Mouse (Mus musculus) testis, postnatal 10 days (tissue): ENCODE measurements around the gene Slc12a4.
A peak's percentile ranks its signal among the peaks of the same experiment; 100 is the strongest.
"Not testable (repeated sequence)": the region's sequence is repeated elsewhere in the genome, so short reads cannot be mapped to it uniquely, and the experiment has no call there.

Experiments
- DNase-seq: peaks from one replicate; pipeline ENCODE4 v3.0.0; 2021; ENCODE audit warnings: low spot score

The Slc12a4 gene

DNA sequence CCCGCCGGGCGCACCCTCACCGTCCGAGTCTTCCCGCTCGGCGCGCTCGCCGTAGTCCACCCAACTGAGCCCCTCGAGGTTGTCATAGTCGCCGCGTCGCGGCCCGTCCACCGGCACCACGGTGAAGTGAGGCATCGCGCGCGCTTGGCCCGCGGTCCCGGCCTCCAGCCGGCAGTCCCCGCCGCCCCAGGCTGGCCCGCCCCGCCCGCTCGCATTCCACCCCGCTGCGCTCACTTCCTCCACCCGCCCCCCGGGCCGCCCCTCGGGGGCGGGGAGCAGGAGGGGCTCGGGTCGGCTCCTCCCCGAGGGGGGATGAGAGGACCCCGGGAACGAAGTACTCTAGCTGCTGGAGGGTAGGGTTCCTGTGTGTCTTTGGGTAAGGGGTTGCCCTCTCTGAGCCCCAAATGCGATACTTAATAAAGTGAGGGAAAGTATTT lies at the start of gene Slc12a4:
Gene Slc12a4 (minus strand): TSS at position 193 of the 437 bp plus-strand sequence.
- DNase-seq: peak; percentile 92

DNA sequence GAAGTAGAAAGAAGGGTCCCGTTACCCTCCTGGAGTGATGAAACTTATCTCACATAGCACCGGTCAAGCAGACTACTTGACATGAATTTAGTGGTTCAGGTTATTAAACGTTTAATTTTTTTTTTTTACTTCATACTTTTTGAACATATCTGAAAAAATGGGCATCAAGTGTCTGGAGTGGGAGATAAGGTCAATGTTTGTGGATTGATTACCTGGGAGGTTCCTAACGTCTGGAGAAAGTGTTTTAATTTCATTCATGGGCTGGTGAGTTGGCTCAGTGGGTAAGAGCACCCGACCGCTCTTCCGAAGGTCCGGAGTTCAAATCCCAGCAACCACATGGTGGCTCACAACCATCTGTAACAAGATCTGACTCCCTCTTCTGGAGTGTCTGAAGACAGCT lies 46.3 kb upstream of the Slc12a4 start:
- DNase-seq: not testable (repeated sequence)

DNA sequence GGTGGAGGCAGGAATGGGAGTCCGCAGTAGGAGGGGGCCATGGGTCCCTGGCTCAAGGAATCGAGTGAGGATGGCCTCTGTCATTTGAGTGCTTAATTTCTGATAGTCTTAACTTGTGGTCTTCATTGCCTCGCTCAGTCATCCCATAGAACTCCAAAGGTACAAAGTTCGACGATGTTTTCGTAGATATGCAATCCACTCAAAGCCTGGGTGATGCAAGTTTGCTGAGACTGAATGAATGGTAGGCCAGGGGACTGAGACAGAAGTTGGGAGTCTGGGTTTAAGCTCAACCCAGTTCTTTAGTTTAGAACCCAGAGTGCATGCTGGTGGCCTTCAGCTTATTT lies 45.7 kb upstream of the Slc12a4 start, which contains the start of gene Ddx28:
Gene Ddx28 (minus strand): TSS at position 240 of the 344 bp plus-strand sequence.
- no peak for DNase-seq

DNA sequence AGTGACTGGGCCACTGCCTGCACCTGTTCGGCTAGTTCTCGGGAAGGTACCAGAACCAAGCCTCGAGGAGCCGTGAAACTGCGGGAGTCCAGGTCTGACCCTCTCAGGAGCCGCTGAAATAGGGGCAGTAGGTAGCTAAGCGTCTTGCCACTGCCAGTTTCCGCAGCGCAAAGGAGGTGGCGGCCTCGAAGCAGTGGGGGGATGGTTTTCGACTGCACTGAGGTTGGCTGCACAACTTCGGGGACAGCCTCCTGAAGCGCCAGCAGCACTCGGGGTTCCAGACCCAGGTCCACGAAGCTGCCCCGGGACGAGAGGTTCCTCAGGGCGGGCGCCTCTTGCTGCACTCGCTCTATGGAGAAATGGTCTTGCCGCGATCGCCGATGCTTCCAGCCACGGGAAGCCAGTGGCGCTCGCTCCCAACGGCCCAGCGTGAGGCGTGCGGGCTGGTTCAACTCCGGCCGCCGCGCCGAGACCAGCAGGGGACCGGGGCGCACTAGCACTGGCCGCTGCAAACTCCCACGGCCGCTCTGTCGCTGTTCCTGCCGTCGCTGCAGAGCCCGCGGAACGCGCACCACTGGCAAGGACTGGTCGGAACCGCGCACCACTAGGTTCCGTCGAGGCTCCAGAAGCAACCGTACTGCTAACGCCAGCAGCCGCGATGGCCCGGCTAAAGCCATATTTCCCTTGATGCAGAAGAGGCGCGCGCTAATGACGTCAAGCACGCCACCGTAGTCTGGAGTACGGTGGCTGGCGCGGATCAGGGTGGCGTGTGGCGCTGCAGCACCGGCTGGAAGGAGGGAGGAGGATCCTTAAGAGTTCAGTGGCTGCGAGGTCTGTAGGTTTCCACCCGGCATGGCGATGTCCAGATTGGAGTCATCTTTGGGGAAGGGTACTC lies 45.1 kb upstream of the Slc12a4 start:
- peak; percentile 94 for DNase-seq

DNA sequence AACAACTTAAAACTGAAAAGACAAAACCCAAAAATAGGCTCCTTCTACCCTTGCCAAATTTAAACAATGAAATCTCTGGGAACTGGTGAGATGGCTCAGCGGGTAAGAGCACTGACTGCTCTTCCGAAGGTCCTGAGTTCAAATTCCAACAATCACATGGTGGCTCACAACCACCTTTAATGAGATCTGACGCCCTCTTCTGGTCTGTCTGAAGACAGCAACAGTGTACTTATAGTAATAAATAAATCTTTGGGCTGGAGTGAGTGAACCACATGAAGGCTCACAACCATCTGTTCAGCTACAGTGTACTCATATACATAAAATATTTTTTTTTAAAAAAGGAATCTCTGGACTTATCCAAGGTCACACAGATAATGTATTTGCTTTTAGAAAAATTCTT lies 42.0 kb upstream of the Slc12a4 start:
- DNase-seq: not testable (repeated sequence)

DNA sequence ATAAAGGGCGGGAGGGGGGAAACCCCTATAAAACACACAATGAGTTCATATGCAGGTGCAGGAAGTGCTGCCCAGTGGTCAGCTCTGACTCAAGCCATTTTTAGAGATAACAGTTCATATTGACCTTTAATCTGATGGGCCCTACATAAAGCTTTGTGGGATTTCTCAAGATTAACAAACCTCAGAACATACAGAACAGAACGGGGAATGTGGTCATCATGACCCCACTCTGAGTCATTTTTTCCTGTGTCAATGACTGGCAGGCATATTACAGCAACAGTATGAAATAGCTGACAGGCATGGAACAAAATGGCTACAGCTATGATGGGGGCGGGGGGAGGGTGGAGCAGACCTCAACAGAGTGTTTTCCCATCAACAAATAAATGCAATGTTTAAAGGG lies 41.2 kb upstream of the Slc12a4 start:
- no peak for DNase-seq

DNA sequence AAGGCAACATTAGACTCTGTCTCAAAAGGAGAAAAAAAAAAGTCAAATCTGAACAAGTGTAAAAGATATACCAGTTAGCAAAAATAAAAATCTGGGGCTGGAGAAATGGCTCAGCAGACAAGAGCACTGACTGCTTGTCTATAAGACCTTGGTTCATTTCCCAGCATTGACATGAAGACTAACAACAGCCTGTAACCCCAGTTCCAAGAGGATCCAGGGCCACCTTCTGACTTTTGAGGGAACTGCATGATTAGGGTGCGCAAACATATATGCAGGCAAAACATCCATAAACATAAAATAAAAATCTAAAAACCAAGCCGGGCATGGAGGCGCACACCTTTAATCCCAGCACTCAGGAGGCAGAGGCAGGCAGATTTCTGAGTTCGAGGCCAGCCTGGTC lies 40.5 kb upstream of the Slc12a4 start:
- DNase-seq: no peak

DNA sequence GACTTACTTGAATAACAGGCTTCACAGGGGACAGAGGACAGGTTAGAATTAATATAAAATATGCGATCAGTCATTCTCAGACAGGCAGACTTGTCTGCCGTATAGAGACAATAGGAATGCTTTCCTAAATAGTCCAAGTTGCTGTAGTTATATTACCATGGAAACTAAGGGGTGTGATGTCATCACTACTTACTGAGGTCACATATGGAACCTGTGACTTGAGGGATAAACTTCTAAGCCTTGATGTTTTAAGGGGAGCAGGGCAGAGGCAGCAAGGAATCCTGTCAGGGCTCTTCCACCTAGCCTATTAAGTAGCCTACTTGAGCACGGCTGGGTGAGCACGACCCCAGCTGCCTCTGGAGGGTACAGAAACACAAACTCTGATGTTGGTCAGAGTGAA lies 40.0 kb upstream of the Slc12a4 start, which contains the start of gene Dpep2nb:
Gene Dpep2nb (minus strand): TSS at position 101 of the 400 bp plus-strand sequence.
- no peak for DNase-seq

DNA sequence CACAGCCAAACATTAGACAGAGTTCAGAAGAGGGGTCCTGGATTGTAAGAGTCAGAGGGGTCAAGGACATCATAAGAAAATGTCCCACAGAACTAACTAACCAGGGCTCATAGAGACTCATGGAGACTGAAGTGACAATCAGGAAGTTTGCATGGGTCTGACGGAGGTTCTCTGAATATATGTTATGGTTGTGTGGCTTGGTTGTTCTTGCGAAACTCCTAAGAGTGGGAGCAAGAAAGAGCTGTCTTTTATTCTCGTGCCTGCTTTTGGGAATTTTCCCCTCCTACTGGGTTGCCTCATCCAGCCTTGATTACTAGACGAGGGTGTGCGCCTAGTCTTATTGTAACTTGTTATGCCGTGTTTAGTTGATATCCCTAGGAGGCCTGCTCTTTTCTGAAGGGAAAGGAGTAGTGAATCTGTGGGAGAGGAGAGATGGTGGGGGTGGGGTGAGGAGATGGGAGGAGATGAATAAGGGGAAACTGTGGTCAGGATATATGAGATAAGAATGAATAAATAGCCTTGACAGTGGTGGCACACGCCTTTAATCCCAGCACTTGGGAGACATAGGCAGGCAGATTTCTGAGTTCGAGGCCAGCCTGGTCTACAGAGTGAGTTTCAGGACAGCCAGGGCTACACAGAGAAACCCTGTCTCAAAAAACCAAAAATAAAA lies 38.8 kb upstream of the Slc12a4 start:
- DNase-seq: no peak

DNA sequence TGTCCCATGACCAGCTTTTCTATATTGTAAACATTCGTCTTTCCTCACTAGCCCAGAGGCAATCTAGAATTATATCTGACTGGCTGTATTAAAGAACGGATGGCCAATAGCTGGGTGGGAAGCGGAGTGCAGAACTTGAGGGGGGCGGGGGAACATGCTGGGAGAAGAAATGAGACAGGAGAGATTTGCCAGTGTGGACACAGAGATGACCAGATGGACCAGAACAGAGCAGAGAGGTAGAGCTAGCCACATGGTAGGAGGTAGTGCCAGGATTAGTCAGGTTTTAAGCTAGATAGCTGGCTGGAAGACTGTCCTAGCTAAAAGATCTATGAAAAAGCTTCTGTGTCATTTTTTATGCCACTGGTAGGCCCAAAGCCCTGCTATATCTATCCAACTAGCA lies 36.0 kb upstream of the Slc12a4 start:
- no peak for DNase-seq

DNA sequence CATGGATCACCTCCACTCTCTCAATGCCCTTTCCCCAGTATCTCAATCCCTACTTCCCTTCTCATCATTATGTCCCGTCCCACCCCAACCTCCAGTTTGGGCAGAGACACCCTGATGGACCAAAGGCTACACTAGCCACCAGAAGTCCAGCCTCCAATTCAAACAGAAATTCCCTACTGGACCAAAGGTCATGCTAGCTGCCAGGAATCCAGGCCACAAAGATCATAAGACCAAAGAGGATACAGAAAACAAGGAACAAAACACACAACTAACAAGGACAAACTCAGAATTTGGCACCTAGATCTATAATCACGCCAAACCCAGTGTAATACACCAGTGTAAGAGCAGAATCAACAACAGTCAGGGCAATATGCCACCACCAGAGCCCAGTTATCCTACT lies 33.1 kb upstream of the Slc12a4 start:
- no peak for DNase-seq

DNA sequence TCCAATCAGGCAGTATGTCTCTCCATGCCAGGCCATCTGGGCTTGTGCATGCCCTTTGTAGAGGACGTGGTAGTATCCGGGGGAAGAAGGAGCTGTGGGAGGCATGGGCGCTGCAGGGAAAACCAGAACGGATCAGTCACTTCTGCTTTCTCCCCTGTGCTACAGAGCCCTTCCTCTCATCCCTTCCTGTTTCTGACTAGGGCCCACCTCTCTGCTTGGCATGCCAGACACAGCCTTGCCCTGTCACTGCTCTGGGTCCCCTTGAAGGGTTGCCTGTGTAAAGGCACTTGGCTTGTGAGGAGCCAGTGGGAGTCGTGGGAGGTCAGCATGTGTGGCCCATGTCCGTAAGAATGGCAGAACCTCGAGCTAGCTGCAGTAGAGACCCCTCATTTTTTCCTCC lies 30.5 kb upstream of the Slc12a4 start:
- DNase-seq: no peak

DNA sequence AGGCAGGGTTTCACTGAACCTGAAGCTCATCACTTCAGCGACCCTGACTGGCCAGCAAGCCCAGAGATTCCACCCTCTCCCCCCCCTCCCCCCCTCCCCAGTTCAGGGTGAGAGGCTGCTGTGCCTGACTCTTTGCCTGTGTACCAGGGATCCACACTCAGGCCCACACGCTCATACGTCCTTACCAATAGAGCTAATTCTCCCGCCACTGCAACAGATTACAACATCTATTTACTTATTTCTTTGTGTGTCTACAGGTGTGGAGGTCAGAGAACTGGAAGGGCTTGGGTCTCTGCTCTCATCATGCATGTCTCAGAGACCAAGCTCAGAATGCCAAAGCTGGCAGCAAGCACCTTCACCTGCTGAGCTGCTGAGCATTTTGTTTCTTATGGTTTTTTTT lies 27.3 kb upstream of the Slc12a4 start:
- DNase-seq: no peak

DNA sequence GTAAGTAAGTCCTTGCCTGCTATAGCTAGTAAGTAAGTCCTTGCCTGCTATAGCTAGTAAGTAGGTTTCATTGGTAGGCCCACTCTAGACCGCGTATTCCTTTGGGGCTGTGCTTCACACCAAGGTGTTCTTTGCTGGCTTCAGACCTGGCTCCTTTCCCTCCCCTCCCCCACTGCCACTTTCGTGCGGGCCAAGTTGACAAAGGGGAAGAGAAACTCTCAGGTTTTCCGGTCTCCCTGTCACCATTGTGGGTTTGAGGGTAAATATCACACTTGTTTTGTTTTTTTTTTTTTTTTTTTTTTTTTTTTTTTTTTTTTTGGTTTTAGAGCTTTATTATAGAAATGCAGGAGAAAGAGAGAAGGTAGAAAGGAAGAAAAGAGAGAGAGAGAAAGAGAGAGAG lies 26.6 kb upstream of the Slc12a4 start:
- DNase-seq: no peak

DNA sequence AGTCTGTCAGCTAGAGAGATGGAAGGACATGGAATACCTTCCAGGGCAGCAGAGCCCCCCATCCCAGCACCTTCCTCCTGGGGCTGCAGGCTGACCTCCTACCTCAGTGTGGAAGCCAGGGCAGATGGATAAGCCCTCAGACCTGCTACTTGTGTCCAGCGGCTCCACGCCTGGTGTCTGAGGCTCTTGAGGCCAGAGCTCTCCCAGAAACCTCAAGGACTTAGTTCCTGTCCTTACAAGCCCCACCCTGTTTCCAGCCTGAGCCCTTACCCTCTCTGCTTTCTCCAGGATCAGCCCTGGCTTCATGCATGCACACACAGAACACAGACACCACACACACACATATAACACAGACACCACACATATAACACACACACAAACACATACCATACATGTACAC lies 25.6 kb upstream of the Slc12a4 start:
- no peak for DNase-seq

DNA sequence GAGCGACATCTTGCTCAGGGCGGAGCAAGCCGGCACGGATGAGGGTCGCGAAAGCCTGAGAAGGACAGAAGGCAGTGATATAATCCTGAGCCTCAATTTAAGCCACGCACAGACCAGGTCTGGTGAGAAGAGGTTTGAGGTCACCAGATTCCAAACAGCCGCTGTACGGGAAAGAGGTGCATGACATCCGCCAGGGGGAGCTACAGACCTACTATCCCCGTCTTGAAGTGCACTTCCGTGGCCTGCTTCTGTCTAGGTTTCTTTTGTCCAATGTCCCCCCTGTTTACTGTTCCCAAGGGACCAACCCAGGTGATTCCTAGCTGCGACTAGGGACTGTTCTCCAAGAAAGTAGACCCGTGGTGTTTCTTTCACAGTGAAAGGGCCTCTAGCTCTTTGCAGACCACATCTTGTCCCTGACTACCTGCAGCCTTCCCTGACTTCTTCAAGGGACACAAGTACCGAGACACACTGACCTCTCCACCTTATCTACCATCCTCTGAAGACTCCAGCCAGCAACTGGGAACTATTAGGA lies 25.0 kb upstream of the Slc12a4 start, which contains the start of gene Dus2:
Gene Dus2 (plus strand): TSS at position 482 of the 532 bp plus-strand sequence.
- DNase-seq: peak; percentile 94

DNA sequence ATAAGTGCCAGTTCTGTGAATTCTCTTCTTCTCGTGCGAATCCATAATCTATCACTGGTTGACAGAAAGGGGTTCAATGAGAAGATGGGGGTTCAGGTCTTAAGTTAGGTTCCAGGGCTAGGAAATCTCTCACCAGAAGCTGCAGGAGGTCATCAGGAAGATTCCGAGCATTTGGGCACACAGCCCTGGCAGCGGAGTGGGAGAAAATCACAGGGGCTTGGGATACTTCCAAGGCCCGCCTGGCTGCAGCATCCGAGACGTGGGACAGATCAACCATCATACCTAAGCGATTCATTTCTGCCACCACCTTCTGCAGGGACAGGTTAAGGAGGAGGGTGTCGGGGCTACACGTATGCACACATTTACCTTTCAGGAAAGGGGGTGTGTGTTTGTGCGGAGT lies 22.6 kb upstream of the Slc12a4 start:
- DNase-seq: no peak

DNA sequence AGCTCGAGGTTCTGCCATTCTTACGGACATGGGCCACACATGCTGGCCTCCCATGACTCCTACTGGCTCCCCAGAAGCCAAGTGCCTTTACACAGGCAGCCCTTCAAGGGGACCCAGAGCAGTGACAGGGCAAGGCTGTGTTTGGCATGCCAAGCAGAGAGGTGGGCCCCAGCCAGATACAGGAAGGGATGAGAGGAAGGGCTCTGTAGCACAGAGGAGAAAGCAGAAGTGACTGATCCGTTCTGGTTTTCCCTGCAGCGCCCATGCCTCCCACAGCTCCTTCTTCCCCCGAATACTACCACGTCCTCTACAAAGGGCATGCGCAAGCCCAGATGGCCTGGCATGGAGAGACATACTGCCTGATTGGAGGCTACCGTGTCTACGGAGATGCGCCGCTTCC lies 17.5 kb upstream of the Slc12a4 start:
- not testable (repeated sequence) for DNase-seq

DNA sequence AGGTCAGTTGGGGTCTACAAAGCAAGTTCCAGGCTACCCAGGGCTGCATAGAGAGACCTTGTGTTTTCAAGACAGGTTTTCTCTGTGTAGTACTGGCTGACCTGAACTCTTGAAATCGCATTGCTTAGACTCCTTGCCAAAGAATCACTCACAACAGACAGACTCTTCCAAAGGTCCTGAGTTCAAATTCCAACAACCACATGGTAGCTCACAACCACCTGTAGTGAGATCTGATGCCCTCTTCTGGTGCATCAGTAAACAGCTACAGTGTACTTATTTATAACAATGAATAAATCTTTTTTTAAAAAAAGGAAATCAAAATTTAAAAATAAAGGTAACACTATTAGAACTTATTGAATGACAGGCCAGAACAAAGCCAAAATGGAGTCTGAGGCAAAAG lies 15.2 kb upstream of the Slc12a4 start:
- DNase-seq: no peak

DNA sequence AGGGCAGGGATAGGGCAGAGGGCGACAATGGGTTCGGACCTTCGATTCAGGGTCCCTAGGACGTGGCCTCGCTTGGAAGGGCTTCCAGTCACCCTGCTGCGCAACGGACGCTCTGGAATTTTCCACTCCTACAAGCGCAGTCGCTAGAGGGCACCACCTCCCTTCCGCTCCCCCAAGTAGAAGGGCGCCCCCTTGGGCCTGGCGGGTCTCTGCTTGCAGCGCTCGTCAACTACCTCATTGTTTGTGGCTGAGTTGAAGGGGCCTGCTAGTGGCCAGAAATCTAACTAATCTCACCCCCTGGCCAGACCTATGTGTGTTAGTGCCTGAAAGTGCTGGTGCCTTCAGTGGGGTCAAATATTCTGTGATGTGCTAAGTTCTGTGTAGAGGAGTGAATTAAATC lies 13.4 kb upstream of the Slc12a4 start, which contains the start of gene Dpep3:
Gene Dpep3 (minus strand): TSS at position 105 of the 400 bp plus-strand sequence.
- no peak for DNase-seq

DNA sequence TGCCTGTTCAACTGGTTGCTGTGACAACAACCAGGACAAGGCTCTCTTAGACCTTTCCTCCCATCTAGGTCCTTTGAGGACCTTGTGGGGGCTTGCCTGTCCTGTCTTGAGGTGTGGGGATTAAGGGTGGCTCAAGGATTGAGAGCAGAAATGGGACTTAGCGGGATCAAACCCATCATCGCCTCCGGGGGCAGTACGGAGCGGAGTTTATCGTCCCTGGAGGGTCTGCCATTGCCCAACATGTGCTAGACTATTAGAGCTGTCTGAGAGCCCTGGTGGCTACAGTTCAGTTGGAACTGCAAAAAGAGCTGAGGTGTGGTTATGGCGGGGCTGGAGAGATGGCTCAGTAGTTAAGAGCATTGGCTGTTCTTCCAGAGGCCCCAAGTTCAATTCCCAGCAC lies 9.5 kb upstream of the Slc12a4 start:
- DNase-seq: no peak

DNA sequence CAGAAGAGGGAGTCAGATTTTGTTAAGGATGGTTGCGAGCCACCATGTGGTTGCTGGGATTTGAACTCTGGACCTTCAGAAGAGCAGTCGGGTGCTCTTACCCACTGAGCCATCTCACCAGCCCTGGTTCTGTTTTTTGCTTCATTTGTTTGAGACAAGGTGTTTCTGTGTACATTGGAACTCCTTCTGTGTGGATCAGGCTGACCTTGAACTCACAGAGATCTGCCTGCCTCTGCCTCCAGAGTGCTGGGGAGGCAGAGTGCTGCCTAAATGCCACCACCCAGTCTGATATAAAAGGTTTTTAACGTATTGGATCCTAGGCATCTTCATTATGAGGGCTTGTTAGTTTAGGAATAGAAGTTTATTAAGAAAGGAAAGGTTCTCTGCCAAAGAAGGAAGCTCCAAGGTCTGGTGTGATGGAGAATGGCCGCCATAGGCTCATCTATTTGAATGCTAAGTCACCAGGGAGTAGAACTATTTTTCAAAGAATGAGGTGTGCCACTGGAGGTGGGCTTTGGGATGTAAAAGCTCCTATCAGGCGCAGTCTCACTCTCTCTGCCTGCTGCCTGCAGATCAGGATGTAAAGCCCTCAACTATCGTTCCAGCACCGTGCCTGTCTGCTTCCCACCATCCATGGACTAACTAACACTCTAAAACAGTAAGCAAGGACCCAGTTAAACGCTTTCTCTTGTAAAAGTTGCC lies 5.3 kb upstream of the Slc12a4 start:
- no peak for DNase-seq
